Mouse (Mus musculus): ENCODE results near the gene Tfb1m. TPM values are rescaled to one million over a fixed set of nuclear protein-coding genes. Genes with fewer than 3 reads are reported as not detected.

Gene Tfb1m
- 1 to 10 TPM; 6.6 to 9.0 TPM for total RNA-seq (2021)
- long read RNA-seq, experiment 1, partial matches to known transcripts: 0 of 2 reads
- long read RNA-seq, experiment 1, other reads (novel, unspliced or antisense): 0 of 2 reads
- long read RNA-seq, experiment 2, partial matches to known transcripts: 0 of 4 reads
- long read RNA-seq, experiment 2, other reads (novel, unspliced or antisense): 1 of 4 reads

GRCm38 (mm10) chr17:3557331-3558311 lies at the start of gene Tfb1m:
Gene Tfb1m, minus strand, starts transcription at chr17:3557781.
- intact Hi-C loops (cut with DNase I): no loop called here
- DNase-seq: peak; percentile 96 to 97

GRCm38 (mm10) chr17:3602954-3603672 lies 45.5 kb upstream of the Tfb1m start:
- no peak for DNase-seq
- intact Hi-C loops (cut with DNase I): no loop called here

- no peak for DNase-seq
- intact Hi-C loops (cut with DNase I): no loop called here
These were observed 40.8 kb upstream of the Tfb1m start for GRCm38 (mm10) chr17:3598393-3598792.

GRCm38 (mm10) chr17:3597866-3598265 lies 40.3 kb upstream of the Tfb1m start:
- intact Hi-C loops (cut with DNase I): no loop called here

GRCm38 (mm10) chr17:3597130-3597529 lies 39.5 kb upstream of the Tfb1m start:
- intact Hi-C loops (cut with DNase I): no loop called here

More at GRCm38 (mm10) chr17:3597866-3598265, 40.3 kb upstream of the Tfb1m start:
- DNase-seq: no peak

GRCm38 (mm10) chr17:3570876-3571275 lies 13.3 kb upstream of the Tfb1m start:
- intact Hi-C loops (cut with DNase I): loop anchor here (5.0 kb wide), 1 partner anchor 221 kb away; no protein-coding TSS in a partner anchor
- DNase-seq: peak; percentile 47 to 51

More at GRCm38 (mm10) chr17:3597130-3597529, 39.5 kb upstream of the Tfb1m start:
- no peak for DNase-seq

GRCm38 (mm10) chr17:3562405-3562804 lies 4.8 kb upstream of the Tfb1m start:
- intact Hi-C loops (cut with DNase I): no loop called here
- DNase-seq: no peak

- intact Hi-C loops (cut with DNase I): no loop called here
- DNase-seq: no peak
These were observed 3.0 kb upstream of the Tfb1m start for GRCm38 (mm10) chr17:3560534-3560933.

GRCm38 (mm10) chr17:3558356-3558870 lies 832 bp upstream of the Tfb1m start:
- DNase-seq: no peak
- intact Hi-C loops (cut with DNase I): no loop called here

GRCm38 (mm10) chr17:3556251-3556650 lies 1.3 kb downstream of the Tfb1m start:
- DNase-seq: no peak
- intact Hi-C loops (cut with DNase I): no loop called here

- DNase-seq: no peak
- intact Hi-C loops (cut with DNase I): no loop called here
These were observed 9.9 kb downstream of the Tfb1m start for GRCm38 (mm10) chr17:3547725-3548124.

- no peak for DNase-seq
- intact Hi-C loops (cut with DNase I): no loop called here
These were observed 16.5 kb downstream of the Tfb1m start for GRCm38 (mm10) chr17:3541033-3541432.

GRCm38 (mm10) chr17:3540304-3540703 lies 17.3 kb downstream of the Tfb1m start:
- intact Hi-C loops (cut with DNase I): no loop called here
- DNase-seq: no peak

- intact Hi-C loops (cut with DNase I): no loop called here
- DNase-seq: no peak
These were observed 24.2 kb downstream of the Tfb1m start for GRCm38 (mm10) chr17:3533425-3533824.

GRCm38 (mm10) chr17:3532254-3532653 lies 25.3 kb downstream of the Tfb1m start, which contains the start of gene Cldn20:
Gene Cldn20, plus strand, starts transcription at chr17:3532554.
- intact Hi-C loops (cut with DNase I): no loop called here
- no peak for DNase-seq

GRCm38 (mm10) chr17:3531641-3532040 lies 25.9 kb downstream of the Tfb1m start:
- no peak for DNase-seq
- intact Hi-C loops (cut with DNase I): no loop called here

GRCm38 (mm10) chr17:3530549-3530948 lies 27.0 kb downstream of the Tfb1m start:
- DNase-seq: no peak
- intact Hi-C loops (cut with DNase I): no loop called here

- intact Hi-C loops (cut with DNase I): no loop called here
- no peak for DNase-seq
These were observed 28.1 kb downstream of the Tfb1m start for GRCm38 (mm10) chr17:3529523-3529922.

- intact Hi-C loops (cut with DNase I): no loop called here
- DNase-seq: no peak
These were observed 29.6 kb downstream of the Tfb1m start for GRCm38 (mm10) chr17:3527841-3528471.

- DNase-seq: no peak
- intact Hi-C loops (cut with DNase I): no loop called here
These were observed 37.2 kb downstream of the Tfb1m start for GRCm38 (mm10) chr17:3520344-3520743.
